Mouse (Mus musculus): ENCODE results near the gene Fam129b. TPM values are rescaled to one million over a fixed set of nuclear protein-coding genes. Genes with fewer than 3 reads are reported as not detected.
A peak's percentile ranks its signal among the peaks of the same experiment; 100 is the strongest.

The Fam129b gene
- polyA plus RNA-seq, 1 experiment from 2014 or later = 30.7 TPM

GRCm38 (mm10) chr2:32895606-32896106 is 19.7 kb downstream of the Fam129b start:
- no peaks in the 10 kb centered on the region for H3K9me3 ChIP-seq (replicated peaks)
- no peak overlapping the region for H3K9ac ChIP-seq (replicated peaks)
- H3K4me2 ChIP-seq = no peak overlapping the region
- H3K4me1 ChIP-seq = peaks cover 28% of the 10 kb centered on the region
- H3K4me3 ChIP-seq (replicated peaks) = no peak overlapping the region
- ATAC-seq (ENCODE audit: low FRiP score) = no peak
- H3K27me3 ChIP-seq (replicated peaks) = no peaks in the 10 kb centered on the region
- peak overlapping the region; percentile 60 for H3K27ac ChIP-seq (replicated peaks)
- H3K36me3 ChIP-seq = no peaks in the 10 kb centered on the region
- WGBS = 26% methylated on average over 8 of the region's 8 CpGs

GRCm38 (mm10) chr2:32896507-32897147 is 20.7 kb downstream of the Fam129b start:
- Histone ChIP-seq H3K4me3 (replicated peaks) (no peak overlapping the region), H3K27ac (replicated peaks) (peak overlapping the region; percentile 60), H3K4me2 (no peak overlapping the region), H3K36me3 (no peaks in the 10 kb centered on the region), H3K27me3 (replicated peaks) (no peaks in the 10 kb centered on the region), H3K9ac (replicated peaks) (no peak overlapping the region), H3K4me1 (peaks cover 28% of the 10 kb centered on the region), H3K9me3 (replicated peaks) (no peaks in the 10 kb centered on the region)
- ATAC-seq (ENCODE audit: low FRiP score) = peak; percentile 19; the same call in 1 of the 2 replicates
- WGBS = 57% methylated on average over 10 of the region's 10 CpGs

- no peak overlapping the region for H3K27ac ChIP-seq (replicated peaks)
- no peaks in the 10 kb centered on the region for H3K9me3 ChIP-seq (replicated peaks)
- no peak overlapping the region for H3K4me3 ChIP-seq (replicated peaks)
- H3K27me3 ChIP-seq (replicated peaks) = no peaks in the 10 kb centered on the region
- no peak for ATAC-seq (ENCODE audit: low FRiP score)
- no peak overlapping the region for H3K9ac ChIP-seq (replicated peaks)
- H3K4me2 ChIP-seq = no peak overlapping the region
- no peaks in the 10 kb centered on the region for H3K36me3 ChIP-seq
- WGBS = 64% methylated on average over 7 of the region's 7 CpGs
- peaks cover 28% of the 10 kb centered on the region for H3K4me1 ChIP-seq
These were observed 23.1 kb downstream of the Fam129b start for GRCm38 (mm10) chr2:32898983-32899382.

- no peaks in the 10 kb centered on the region for H3K27me3 ChIP-seq (replicated peaks)
- no peak overlapping the region for H3K9ac ChIP-seq (replicated peaks)
- no peak for ATAC-seq (ENCODE audit: low FRiP score)
- no peak overlapping the region for H3K4me3 ChIP-seq (replicated peaks)
- no peak overlapping the region for H3K27ac ChIP-seq (replicated peaks)
- H3K4me1 ChIP-seq = peaks cover 17% of the 10 kb centered on the region
- WGBS = 92% methylated on average over 9 of the region's 9 CpGs
- no peaks in the 10 kb centered on the region for H3K36me3 ChIP-seq
- no peak overlapping the region for H3K4me2 ChIP-seq
- H3K9me3 ChIP-seq (replicated peaks) = no peaks in the 10 kb centered on the region
These were observed 26.2 kb downstream of the Fam129b start for GRCm38 (mm10) chr2:32902126-32902525.

GRCm38 (mm10) chr2:32903470-32903869 is 27.6 kb downstream of the Fam129b start:
- no peaks in the 10 kb centered on the region for H3K9me3 ChIP-seq (replicated peaks)
- H3K4me2 ChIP-seq = no peak overlapping the region
- H3K27ac ChIP-seq (replicated peaks) = no peak overlapping the region
- no peak overlapping the region for H3K9ac ChIP-seq (replicated peaks)
- H3K4me1 ChIP-seq = peaks cover 24% of the 10 kb centered on the region
- no peaks in the 10 kb centered on the region for H3K36me3 ChIP-seq
- 92% methylated on average over 4 of the region's 4 CpGs for WGBS
- no peaks in the 10 kb centered on the region for H3K27me3 ChIP-seq (replicated peaks)
- no peak for ATAC-seq (ENCODE audit: low FRiP score)
- no peak overlapping the region for H3K4me3 ChIP-seq (replicated peaks)

GRCm38 (mm10) chr2:32904637-32905036 is 28.7 kb downstream of the Fam129b start:
- Histone ChIP-seq H3K9ac (replicated peaks) (no peak overlapping the region), H3K27me3 (replicated peaks) (no peaks in the 10 kb centered on the region), H3K4me1 (peaks cover 32% of the 10 kb centered on the region), H3K9me3 (replicated peaks) (no peaks in the 10 kb centered on the region), H3K4me2 (no peak overlapping the region), H3K4me3 (replicated peaks) (no peak overlapping the region), H3K27ac (replicated peaks) (no peak overlapping the region), H3K36me3 (no peaks in the 10 kb centered on the region)
- ATAC-seq (ENCODE audit: low FRiP score) = no peak
- WGBS = 94% methylated on average over 5 of the region's 5 CpGs

- Histone ChIP-seq H3K4me2 (no peak overlapping the region), H3K27me3 (replicated peaks) (no peaks in the 10 kb centered on the region), H3K36me3 (0 out of 2 replicates have a peak, but pooled peaks cover 3% of the 10 kb centered on the region), H3K4me3 (replicated peaks) (no peak overlapping the region), H3K4me1 (peaks cover 32% of the 10 kb centered on the region), H3K9me3 (replicated peaks) (no peaks in the 10 kb centered on the region), H3K9ac (replicated peaks) (no peak overlapping the region), H3K27ac (replicated peaks) (no peak overlapping the region)
- WGBS = 81% methylated on average over 8 of the region's 8 CpGs
- ATAC-seq (ENCODE audit: low FRiP score) = no peak
These were observed 29.4 kb downstream of the Fam129b start for GRCm38 (mm10) chr2:32905297-32905696.

GRCm38 (mm10) chr2:32907442-32907841 is 31.5 kb downstream of the Fam129b start:
- Histone ChIP-seq H3K4me1 (peaks cover 32% of the 10 kb centered on the region), H3K9me3 (replicated peaks) (no peaks in the 10 kb centered on the region), H3K4me3 (replicated peaks) (no peak overlapping the region), H3K4me2 (no peak overlapping the region), H3K27ac (replicated peaks) (peak overlapping the region; percentile 54), H3K9ac (replicated peaks) (no peak overlapping the region; the same call in 1 of the 2 replicates), H3K36me3 (peaks cover 18% of the 10 kb centered on the region), H3K27me3 (replicated peaks) (no peaks in the 10 kb centered on the region)
- WGBS = 40% methylated on average over 8 of the region's 8 CpGs
- no peak for ATAC-seq (ENCODE audit: low FRiP score)

GRCm38 (mm10) chr2:32908272-32908671 is 32.4 kb downstream of the Fam129b start:
- Histone ChIP-seq H3K27me3 (replicated peaks) (no peaks in the 10 kb centered on the region), H3K9ac (replicated peaks) (no peak overlapping the region), H3K4me3 (replicated peaks) (no peak overlapping the region), H3K4me1 (peaks cover 32% of the 10 kb centered on the region), H3K4me2 (no peak overlapping the region), H3K36me3 (peaks cover 18% of the 10 kb centered on the region), H3K27ac (replicated peaks) (peak overlapping the region; percentile 54), H3K9me3 (replicated peaks) (no peaks in the 10 kb centered on the region)
- WGBS = 7% methylated on average over 6 of the region's 6 CpGs
- ATAC-seq (ENCODE audit: low FRiP score) = no peak

GRCm38 (mm10) chr2:32908796-32909195 is 32.9 kb downstream of the Fam129b start:
- Histone ChIP-seq H3K9ac (replicated peaks) (no peak overlapping the region), H3K9me3 (replicated peaks) (no peaks in the 10 kb centered on the region), H3K36me3 (peaks cover 18% of the 10 kb centered on the region), H3K27ac (replicated peaks) (peak overlapping the region; percentile 54), H3K4me2 (no peak overlapping the region), H3K4me1 (peaks cover 32% of the 10 kb centered on the region), H3K27me3 (replicated peaks) (no peaks in the 10 kb centered on the region), H3K4me3 (replicated peaks) (no peak overlapping the region)
- 37% methylated on average over 11 of the region's 11 CpGs for WGBS
- no peak for ATAC-seq (ENCODE audit: low FRiP score)

- 79% methylated on average over 7 of the region's 7 CpGs for WGBS
These were observed 35.8 kb downstream of the Fam129b start for GRCm38 (mm10) chr2:32911639-32912182.

GRCm38 (mm10) chr2:32912210-32912804 is 36.4 kb downstream of the Fam129b start:
- H3K36me3 ChIP-seq = peaks cover 29% of the 10 kb centered on the region
- H3K4me3 ChIP-seq (replicated peaks) = no peak overlapping the region
- H3K4me2 ChIP-seq = no peak overlapping the region
- H3K9me3 ChIP-seq (replicated peaks) = no peaks in the 10 kb centered on the region
- ATAC-seq (ENCODE audit: low FRiP score) = no peak
- H3K27me3 ChIP-seq (replicated peaks) = no peaks in the 10 kb centered on the region
- H3K9ac ChIP-seq (replicated peaks) = no peak overlapping the region
- no peak overlapping the region for H3K27ac ChIP-seq (replicated peaks)
- peaks cover 33% of the 10 kb centered on the region for H3K4me1 ChIP-seq
- 32% methylated on average over 19 of the region's 19 CpGs for WGBS

More at GRCm38 (mm10) chr2:32911639-32912182, 35.8 kb downstream of the Fam129b start:
- no peak for ATAC-seq (ENCODE audit: low FRiP score)
- Histone ChIP-seq H3K4me2 (no peak overlapping the region), H3K4me1 (peaks cover 38% of the 10 kb centered on the region), H3K27ac (replicated peaks) (no peak overlapping the region), H3K36me3 (peaks cover 29% of the 10 kb centered on the region), H3K27me3 (replicated peaks) (no peaks in the 10 kb centered on the region), H3K9ac (replicated peaks) (no peak overlapping the region), H3K4me3 (replicated peaks) (no peak overlapping the region), H3K9me3 (replicated peaks) (no peaks in the 10 kb centered on the region)

Data from neural tube, embryonic 15.5 days (tissue).